Mouse (Mus musculus) G1E (cell line): ENCODE measurements around the gene Atp1a2. TPM values are rescaled to one million over a fixed set of nuclear protein-coding genes. Genes with fewer than 3 reads are reported as not detected.
A peak's percentile ranks its signal among the peaks of the same experiment; 100 is the strongest.

Experiments
- ATAC-seq: 2 replicates; pipeline ENCODE4 v1.8.0; 2016; ENCODE audit warnings: mild to moderate bottlenecking; ENCODE audit not compliant: insufficient number of reproducible peaks, poor library complexity, low FRiP score, severe bottlenecking; ENCODE audit errors: extremely low read depth
- DNase-seq: peaks from one replicate; pipeline ENCODE4 v3.0.0; 2012; ENCODE audit warnings: low spot score
- H3K27me3 ChIP-seq: 2 replicates; pipeline ENCODE4 v1.6.1; 2012; ENCODE audit warnings: mild to moderate bottlenecking, low read length, inconsistent platforms; ENCODE audit not compliant: insufficient read depth
- H3K36me3 ChIP-seq: replicated peaks from 2 replicates; pipeline ENCODE3; 2012; ENCODE audit warnings: mild to moderate bottlenecking, inconsistent platforms
- H3K4me1 ChIP-seq: 2 replicates; pipeline ENCODE4 v1.6.1; 2012; ENCODE audit warnings: low read depth, low read length, inconsistent platforms, mixed read lengths; ENCODE audit not compliant: insufficient read depth
- H3K4me3 ChIP-seq: 2 replicates; pipeline ENCODE4 v1.5.1; 2012; ENCODE audit warnings: low read depth, mild to moderate bottlenecking, inconsistent platforms, low read length, moderate library complexity, mixed read lengths
- H3K9me3 ChIP-seq: replicated peaks from 2 replicates; pipeline ENCODE4 v1.6.1; 2012; ENCODE audit warnings: inconsistent platforms
- CTCF ChIP-seq: IDR thresholded peaks from 2 replicates; pipeline ENCODE4 v1.5.1; 2012; ENCODE audit warnings: low read depth, low read length, inconsistent platforms, mixed read lengths
- GATA1 ChIP-seq: IDR thresholded peaks from 2 replicates; pipeline ENCODE4 v1.6.1; 2012; ENCODE audit warnings: borderline replicate concordance, low read length, inconsistent platforms, mixed read lengths
- GATA2 ChIP-seq: IDR thresholded peaks from 2 replicates; pipeline ENCODE4 v1.6.1; 2012; ENCODE audit warnings: low read depth, low read length, inconsistent platforms, borderline replicate concordance
- POLR2AphosphoS5 ChIP-seq: IDR thresholded peaks from 2 replicates; pipeline ENCODE4 v1.6.1; 2012; ENCODE audit warnings: low read depth, low read length, inconsistent platforms; ENCODE audit not compliant: insufficient replicate concordance
- TAL1 ChIP-seq: conservative IDR thresholded peaks from 2 replicates; pipeline ENCODE4 v1.6.1; 2012; ENCODE audit warnings: low read depth, low read length, inconsistent platforms, mixed read lengths
- polyA plus RNA-seq: library from polyadenylated mRNA; stranded (reverse); fragments of >175 nt; gene quantifications from 2 replicates; pipeline ENCODE4 v1.2.3, GENCODE M21; 2012
- total RNA-seq, 2 experiments: library from RNA; stranded (forward) in 1 of 2; stranded (reverse) in 1 of 2; fragments of 200-1000 nt in 1 of 2; fragments of >200 nt in 1 of 2; fragmentation: Nextera tagmentation in 1 of 2; gene quantifications; 2 replicates each; pipeline ENCODE4 v1.2.3; 2014 to 2017

Gene Atp1a2
- total and polyA plus RNA-seq, 3 experiments = 0.05 TPM; not detected in 2

DNA sequence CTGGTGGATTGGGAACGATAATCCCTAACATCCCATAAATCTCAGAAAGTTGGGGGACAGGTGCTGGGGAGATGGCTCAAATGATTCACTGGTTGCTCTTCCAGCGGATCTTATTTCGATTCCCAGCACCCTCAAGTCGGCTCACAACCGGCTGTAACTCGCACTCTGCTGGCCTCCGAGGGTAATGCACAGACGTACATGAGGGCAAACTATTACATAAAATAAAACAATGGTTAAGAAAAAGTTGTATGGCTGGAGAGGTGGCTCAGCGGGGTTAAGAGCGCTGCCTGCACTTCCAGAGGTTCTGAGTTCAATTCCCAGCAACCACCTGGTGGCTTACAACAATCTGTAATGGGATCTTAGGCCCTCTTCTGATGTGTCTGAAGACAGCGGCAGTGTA lies 28.8 kb upstream of the Atp1a2 start:
- no peak overlapping the region for H3K4me3 ChIP-seq
- ATAC-seq (no peak), DNase-seq (no peak)
- TF ChIP-seq GATA2 (no peak), GATA1 (no peak)
- H3K27me3 ChIP-seq = peaks cover 34% of the 10 kb centered on the region
- H3K9me3 ChIP-seq = peaks cover 9% of the 10 kb centered on the region
- peaks cover 31% of the 10 kb centered on the region for H3K36me3 ChIP-seq
- H3K4me1 ChIP-seq = no peaks in the 10 kb centered on the region; the same call in 1 of the 2 replicates

DNA sequence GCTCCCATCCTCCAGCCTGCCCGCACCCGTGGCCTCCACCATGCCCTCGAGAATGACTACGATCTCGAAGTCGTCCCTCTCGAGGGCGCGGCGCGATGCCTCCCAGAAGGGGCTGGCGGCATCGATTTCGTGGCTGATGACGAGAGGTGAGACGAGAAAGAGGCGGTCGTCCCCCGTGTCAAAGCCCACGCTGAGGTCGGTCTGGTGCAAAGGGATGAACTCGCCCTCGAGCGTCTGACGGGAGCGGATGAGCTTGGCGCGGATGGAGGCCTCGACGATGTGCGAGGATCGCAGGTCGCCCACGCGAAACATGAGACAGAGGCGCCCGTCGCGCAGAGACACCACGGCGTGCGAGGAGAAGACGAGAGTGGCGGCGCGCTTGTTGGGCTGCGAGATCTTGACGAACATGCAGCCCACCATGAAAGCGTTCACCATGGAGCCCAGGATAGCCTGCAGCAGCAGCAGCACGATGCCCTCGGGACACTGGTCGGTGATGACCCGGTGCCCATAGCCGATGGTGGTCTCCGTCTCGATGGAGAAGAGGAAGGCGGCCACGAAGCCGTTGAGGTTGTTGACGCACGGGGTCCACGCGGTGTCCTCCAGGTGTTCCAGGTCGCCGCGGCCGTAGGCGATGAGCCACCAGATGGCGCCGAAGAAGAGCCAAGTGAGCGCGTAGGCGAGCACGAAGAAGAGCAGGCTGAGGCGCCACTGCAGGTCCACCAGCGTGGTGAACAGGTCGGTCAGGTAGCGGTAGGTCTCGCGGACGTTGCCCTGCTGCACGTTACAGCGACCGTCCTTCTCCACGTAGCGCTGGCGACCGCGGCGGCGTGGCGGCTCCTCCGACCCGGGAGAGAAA lies 28.0 kb upstream of the Atp1a2 start:
- H3K4me3 ChIP-seq = peak overlapping the region; percentile 23; the same call in 1 of the 2 replicates
- no peaks in the 10 kb centered on the region; the same call in 1 of the 2 replicates for H3K4me1 ChIP-seq
- TF ChIP-seq GATA2 (no peak), TAL1 (no peak), CTCF (no peak), GATA1 (no peak), POLR2AphosphoS5 (no peak)
- DNase-seq (no peak), ATAC-seq (no peak)
- H3K27me3 ChIP-seq = peaks cover 31% of the 10 kb centered on the region
- H3K36me3 ChIP-seq = peaks cover 39% of the 10 kb centered on the region
- peaks cover 9% of the 10 kb centered on the region for H3K9me3 ChIP-seq

DNA sequence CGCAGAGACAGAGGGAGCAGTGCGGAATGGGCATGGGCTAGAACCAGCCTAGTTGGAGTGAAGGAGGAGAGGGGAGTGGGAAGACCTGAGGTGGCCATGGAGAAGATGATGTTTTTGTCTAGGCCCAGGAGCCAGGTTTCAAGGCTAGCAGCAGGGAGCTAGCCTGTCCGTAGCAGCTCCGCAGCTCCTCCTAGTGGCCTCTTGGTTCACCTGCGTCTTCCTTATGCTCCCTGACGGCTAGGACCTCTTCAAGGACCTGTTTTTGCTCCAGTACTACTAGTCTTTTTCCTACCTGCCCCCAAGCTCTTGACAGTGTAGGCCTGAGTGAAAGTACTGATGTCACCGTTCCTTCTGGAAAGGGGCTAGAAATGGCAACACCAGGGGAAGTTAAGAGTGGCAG lies 26.9 kb upstream of the Atp1a2 start:
- peaks cover 29% of the 10 kb centered on the region for H3K27me3 ChIP-seq
- H3K9me3 ChIP-seq = peaks cover 9% of the 10 kb centered on the region
- peaks cover 50% of the 10 kb centered on the region for H3K36me3 ChIP-seq
- TF ChIP-seq CTCF (peak; percentile 81), GATA1 (no peak)
- ATAC-seq (peak; percentile 91), DNase-seq (peak; percentile 63)
- no peaks in the 10 kb centered on the region; the same call in 1 of the 2 replicates for H3K4me1 ChIP-seq
- H3K4me3 ChIP-seq = no peak overlapping the region

DNA sequence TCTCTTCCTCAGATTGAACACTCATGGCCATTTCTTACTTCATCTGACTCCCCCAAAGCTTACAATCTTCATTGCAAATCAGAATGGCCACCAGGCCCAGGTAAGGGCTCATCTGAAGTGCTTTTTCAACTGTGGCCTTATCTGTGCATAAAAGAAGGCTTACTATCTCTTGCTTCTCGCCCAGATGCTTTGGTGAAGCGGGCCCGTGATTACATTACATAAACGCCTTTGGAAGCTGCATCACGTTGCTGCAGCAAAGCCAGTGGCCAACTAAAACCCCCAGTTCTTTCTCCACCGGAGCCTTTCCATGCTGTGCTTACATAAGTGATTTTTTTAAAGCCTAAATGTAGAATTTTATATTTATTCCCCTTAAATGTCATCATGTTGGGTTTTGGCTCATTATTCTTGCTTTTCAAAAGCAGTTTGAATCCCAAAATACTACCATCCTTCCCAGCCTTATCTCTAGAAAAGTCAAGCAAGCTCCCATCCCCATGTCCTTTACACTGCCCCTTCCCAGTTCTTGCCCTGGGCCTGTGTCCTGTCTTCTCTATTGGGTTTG lies 26.0 kb upstream of the Atp1a2 start:
- DNase-seq = no peak
- Histone ChIP-seq H3K27me3 (peaks cover 20% of the 10 kb centered on the region), H3K4me3 (no peak overlapping the region), H3K36me3 (peaks cover 59% of the 10 kb centered on the region), H3K9me3 (peaks cover 9% of the 10 kb centered on the region), H3K4me1 (no peaks in the 10 kb centered on the region; the same call in 1 of the 2 replicates)
- no peak for ATAC-seq
- no peak for TF ChIP-seq TAL1
- no peak for TF ChIP-seq CTCF
- no peak for TF ChIP-seq GATA1
- TF ChIP-seq POLR2AphosphoS5 = no peak
- no peak for TF ChIP-seq GATA2

DNA sequence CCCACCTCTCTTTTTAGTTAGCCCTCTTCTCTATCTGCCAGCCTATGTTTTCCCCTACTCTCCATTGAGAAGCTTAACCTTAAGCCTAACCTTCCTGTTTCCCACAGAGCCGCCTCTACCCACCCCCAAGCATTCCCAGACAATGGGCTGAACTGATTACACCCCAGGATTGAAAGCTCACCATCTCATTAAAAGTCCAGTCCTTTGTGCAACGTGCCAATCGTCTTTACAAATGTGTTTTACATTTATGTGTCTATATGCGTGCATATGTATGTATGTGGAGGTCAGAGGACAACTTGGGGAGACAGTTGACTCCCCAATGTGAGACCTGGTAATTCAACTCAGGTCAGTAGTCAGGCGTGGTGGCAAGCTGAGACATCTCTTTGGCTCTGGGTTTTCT lies 25.4 kb upstream of the Atp1a2 start:
- H3K36me3 ChIP-seq = peaks cover 65% of the 10 kb centered on the region
- H3K27me3 ChIP-seq = peaks cover 14% of the 10 kb centered on the region
- TF ChIP-seq TAL1 (no peak), GATA1 (no peak)
- H3K4me1 ChIP-seq = no peaks in the 10 kb centered on the region; the same call in 1 of the 2 replicates
- H3K4me3 ChIP-seq = no peak overlapping the region
- peaks cover 9% of the 10 kb centered on the region for H3K9me3 ChIP-seq
- ATAC-seq (no peak), DNase-seq (no peak)

DNA sequence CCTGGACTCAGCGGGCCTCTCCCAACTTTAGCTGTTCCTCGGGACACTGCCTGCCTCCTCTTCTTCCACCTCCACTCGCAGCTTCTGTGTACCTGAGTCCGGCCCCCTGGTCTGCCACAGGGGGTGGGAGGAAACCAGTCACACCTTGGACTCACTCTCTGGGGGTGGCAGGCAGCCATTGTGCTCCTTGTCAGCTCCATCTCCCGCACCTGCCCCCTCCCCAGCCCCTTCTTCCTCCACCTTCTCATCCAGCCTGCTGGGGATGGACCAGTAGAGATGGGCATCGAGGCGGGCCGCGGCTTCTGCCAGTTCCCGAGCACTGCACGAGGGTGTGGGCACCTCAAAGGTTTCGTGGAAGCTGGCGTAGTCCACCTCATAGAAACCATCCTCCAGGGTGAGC lies 24.9 kb upstream of the Atp1a2 start:
- no peak for DNase-seq
- H3K4me3 ChIP-seq = no peak overlapping the region
- H3K4me1 ChIP-seq = no peaks in the 10 kb centered on the region; the same call in 1 of the 2 replicates
- ATAC-seq = no peak
- TF ChIP-seq GATA2 (no peak), TAL1 (no peak)
- H3K27me3 ChIP-seq = peaks cover 11% of the 10 kb centered on the region
- H3K36me3 ChIP-seq = peaks cover 70% of the 10 kb centered on the region
- H3K9me3 ChIP-seq = peaks cover 9% of the 10 kb centered on the region

DNA sequence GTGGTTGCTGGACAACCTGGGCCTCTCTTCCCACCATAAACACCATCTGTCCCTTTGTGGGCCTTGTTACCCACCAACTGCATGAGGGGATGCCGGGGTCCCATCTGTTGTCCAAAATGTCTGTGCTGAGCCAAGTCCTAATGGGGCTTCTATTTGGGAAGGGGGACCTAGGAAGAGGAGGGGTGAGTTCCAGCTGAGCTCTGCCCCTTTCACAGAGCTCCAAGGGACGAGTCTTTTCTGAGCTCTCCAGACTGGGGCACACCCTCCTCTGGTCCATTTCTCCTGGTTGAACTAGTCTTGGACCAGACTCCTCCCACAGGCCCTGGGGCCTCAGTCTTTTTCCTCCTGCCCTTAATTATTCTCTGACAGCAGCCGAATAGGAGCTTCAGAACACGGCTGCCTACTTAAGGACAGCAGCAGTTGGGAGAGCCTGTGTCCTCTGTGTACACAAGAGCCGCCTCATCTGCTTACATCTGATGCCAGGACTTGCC lies 22.1 kb upstream of the Atp1a2 start:
- DNase-seq (no peak), ATAC-seq (no peak)
- Histone ChIP-seq H3K36me3 (peaks cover 87% of the 10 kb centered on the region), H3K27me3 (no peaks in the 10 kb centered on the region), H3K4me1 (peaks cover 1% of the 10 kb centered on the region; the same call in 1 of the 2 replicates), H3K4me3 (no peak overlapping the region), H3K9me3 (no peaks in the 10 kb centered on the region)
- TF ChIP-seq GATA2 (no peak), TAL1 (no peak), GATA1 (no peak), POLR2AphosphoS5 (no peak), CTCF (no peak)
